8 mouse cellular contexts compared by ENCODE assay signal in the genomic region with DNA sequence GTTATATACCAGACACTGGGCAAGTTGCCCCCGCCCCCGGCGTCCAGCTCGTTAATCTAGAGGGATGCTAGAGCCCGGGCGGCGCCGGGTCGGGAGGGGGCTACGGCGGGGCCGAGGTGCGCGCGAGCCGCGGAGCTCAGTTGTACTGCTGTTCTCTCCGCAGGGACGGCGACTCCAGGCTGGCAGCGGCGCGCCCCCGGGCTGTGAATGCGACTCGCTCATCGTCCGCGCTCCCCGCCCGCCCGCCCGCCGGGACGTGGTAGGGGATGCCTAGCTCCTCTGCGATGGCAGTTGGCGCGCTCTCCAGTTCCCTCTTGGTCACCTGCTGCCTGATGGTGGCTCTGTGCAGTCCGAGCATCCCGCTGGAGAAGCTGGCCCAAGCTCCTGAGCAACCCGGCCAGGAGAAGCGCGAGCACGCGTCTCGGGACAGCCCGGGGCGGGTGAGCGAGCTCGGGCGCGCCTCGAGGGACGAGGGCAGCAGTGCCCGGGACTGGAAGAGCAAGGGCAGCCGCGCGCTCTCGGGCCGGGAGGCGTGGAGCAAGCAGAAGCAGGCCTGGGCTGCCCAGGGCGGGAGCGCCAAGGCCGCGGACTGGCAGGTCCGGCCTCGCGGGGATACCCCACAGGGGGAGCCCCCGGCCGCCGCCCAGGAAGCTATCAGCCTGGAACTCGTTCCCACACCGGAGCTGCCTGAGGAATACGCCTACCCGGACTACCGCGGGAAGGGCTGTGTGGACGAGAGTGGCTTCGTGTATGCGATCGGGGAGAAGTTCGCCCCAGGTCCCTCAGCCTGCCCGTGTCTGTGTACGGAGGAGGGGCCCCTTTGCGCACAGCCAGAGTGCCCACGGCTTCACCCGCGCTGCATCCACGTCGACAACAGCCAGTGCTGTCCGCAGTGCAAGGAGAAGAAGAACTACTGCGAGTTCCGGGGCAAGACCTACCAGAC. TPM values are rescaled to one million over a fixed set of nuclear protein-coding genes. Genes with fewer than 3 reads are reported as not detected.
A peak's percentile ranks its signal among the peaks of the same experiment; 100 is the strongest.
DNase-seq lines count a peak whose midpoint lies in the region; ATAC-seq and TF ChIP-seq lines count a peak whose summit lies in the region.

No protein-coding gene starts in this region.

- DNase-seq in gastrocnemius, postnatal 10 days: peak; percentile 25
- DNase-seq in gastrocnemius, postnatal 36 days: no peak
- peak; percentile 69 for DNase-seq in midbrain, embryonic 10.5 days (ENCODE audit: low spot score)
- DNase-seq in kidney, postnatal 36 days: no peak

- peaks cover 13% of the 10 kb centered on the region for H3K9me3 ChIP-seq in E14TG2a.4 (ENCODE audit: low read length)
- no peaks in the 10 kb centered on the region for H3K9me3 ChIP-seq in embryonic facial prominence, embryonic 12.5 days
- no peaks in the 10 kb centered on the region for H3K9me3 ChIP-seq in hindbrain, embryonic 16.5 days (ENCODE audit: control insufficient read depth, low read length)
- H3K9me3 ChIP-seq in midbrain, embryonic 10.5 days (replicated peaks): peaks cover 4% of the 10 kb centered on the region
- no peaks in the 10 kb centered on the region for H3K9me3 ChIP-seq in stomach, embryonic 16.5 days (replicated peaks; ENCODE audit: control insufficient read depth, low read length)

- H3K9ac ChIP-seq in embryonic facial prominence, embryonic 12.5 days: peak overlapping the region; percentile 56
- peak overlapping the region; percentile 76 for H3K9ac ChIP-seq in hindbrain, embryonic 16.5 days (ENCODE audit: low read depth, low read length)
- H3K9ac ChIP-seq in stomach, embryonic 16.5 days (ENCODE audit: low read length): peak overlapping the region; percentile 63

- H3K27ac ChIP-seq in embryonic facial prominence, embryonic 12.5 days: no peak overlapping the region
- H3K27ac ChIP-seq in hindbrain, embryonic 16.5 days (ENCODE audit: low read depth, low read length): peak overlapping the region; percentile 60
- H3K27ac ChIP-seq in midbrain, embryonic 10.5 days (replicated peaks): peak overlapping the region; percentile 63
- no peak overlapping the region for H3K27ac ChIP-seq in stomach, embryonic 16.5 days (ENCODE audit: low read length)

- H3K4me1 ChIP-seq in E14TG2a.4 (replicated peaks; ENCODE audit: low read depth, low read length): peaks cover 25% of the 10 kb centered on the region
- H3K4me1 ChIP-seq in embryonic facial prominence, embryonic 12.5 days: peaks cover 26% of the 10 kb centered on the region
- H3K4me1 ChIP-seq in hindbrain, embryonic 16.5 days (ENCODE audit: control insufficient read depth, insufficient read depth, low read depth, low read length): peaks cover 18% of the 10 kb centered on the region
- peaks cover 33% of the 10 kb centered on the region for H3K4me1 ChIP-seq in midbrain, embryonic 10.5 days
- H3K4me1 ChIP-seq in stomach, embryonic 16.5 days (ENCODE audit: control insufficient read depth, insufficient read depth, low read length): peaks cover 8% of the 10 kb centered on the region

- ATAC-seq in embryonic facial prominence, embryonic 12.5 days (ENCODE audit: insufficient number of reproducible peaks, insufficient read depth, low FRiP score, low TSS enrichment): peak; percentile 66
- ATAC-seq in hindbrain, embryonic 16.5 days: peak; percentile 82
- ATAC-seq in stomach, embryonic 16.5 days (ENCODE audit: insufficient read depth, low FRiP score): peak; percentile 57

- no peak for TF ChIP-seq CTCF in E14TG2a.4 (conservative IDR thresholded peaks at IDR 0.05; ENCODE audit: low read length)

- peak overlapping the region; percentile 80 for H3K4me3 ChIP-seq in E14TG2a.4 (replicated peaks; ENCODE audit: low read length)
- H3K4me3 ChIP-seq in embryonic facial prominence, embryonic 12.5 days: peak overlapping the region; percentile 53
- H3K4me3 ChIP-seq in hindbrain, embryonic 16.5 days (ENCODE audit: low read length): peak overlapping the region; percentile 65
- peak overlapping the region; percentile 70 for H3K4me3 ChIP-seq in midbrain, embryonic 10.5 days
- H3K4me3 ChIP-seq in stomach, embryonic 16.5 days (replicated peaks; ENCODE audit: low read length): peak overlapping the region; percentile 50

- H3K4me2 ChIP-seq in embryonic facial prominence, embryonic 12.5 days (replicated peaks): peak overlapping the region; percentile 98
- peak overlapping the region; percentile 95 for H3K4me2 ChIP-seq in hindbrain, embryonic 16.5 days (ENCODE audit: low read length)
- peak overlapping the region; percentile 77 for H3K4me2 ChIP-seq in stomach, embryonic 16.5 days (ENCODE audit: low read depth, low read length)

- no peaks in the 10 kb centered on the region for H3K36me3 ChIP-seq in E14TG2a.4 (ENCODE audit: insufficient read depth, low read length)
- H3K36me3 ChIP-seq in embryonic facial prominence, embryonic 12.5 days: no peaks in the 10 kb centered on the region
- H3K36me3 ChIP-seq in hindbrain, embryonic 16.5 days (ENCODE audit: control insufficient read depth, insufficient read depth, low read length): no peaks in the 10 kb centered on the region
- no peaks in the 10 kb centered on the region for H3K36me3 ChIP-seq in midbrain, embryonic 10.5 days
- no peaks in the 10 kb centered on the region for H3K36me3 ChIP-seq in stomach, embryonic 16.5 days (ENCODE audit: control insufficient read depth, insufficient read depth, low read length)

- intact Hi-C loops in gastrocnemius, postnatal 36 days (cut with DNase I): no loop called here

- peaks cover 69% of the 10 kb centered on the region for H3K27me3 ChIP-seq in E14TG2a.4 (ENCODE audit: insufficient read depth, low read length)
- peaks cover 51% of the 10 kb centered on the region for H3K27me3 ChIP-seq in embryonic facial prominence, embryonic 12.5 days
- H3K27me3 ChIP-seq in hindbrain, embryonic 16.5 days (replicated peaks; ENCODE audit: control insufficient read depth, insufficient read depth, low read length): peaks cover 8% of the 10 kb centered on the region
- H3K27me3 ChIP-seq in midbrain, embryonic 10.5 days (ENCODE audit: low read depth, poor library complexity, severe bottlenecking): peaks cover 81% of the 10 kb centered on the region
- peaks cover 53% of the 10 kb centered on the region for H3K27me3 ChIP-seq in stomach, embryonic 16.5 days (ENCODE audit: control insufficient read depth, insufficient read depth, low read length)

- WGBS in embryonic facial prominence, embryonic 12.5 days: under 1% methylated on average over 85 of the region's 93 CpGs
- WGBS in hindbrain, embryonic 16.5 days: under 1% methylated on average over 89 of the region's 93 CpGs
- under 1% methylated on average over 93 of the region's 93 CpGs for WGBS in midbrain, embryonic 10.5 days
- under 1% methylated on average over 92 of the region's 93 CpGs for WGBS in stomach, embryonic 16.5 days

RNA-seq across cellular contexts. Expression of gene Vwc2, which starts 1.9 kb away (rescaled TPM):
- total RNA-seq in gastrocnemius, postnatal 10 days (2021): 1 to 10 TPM; 1.5 to 2.3 TPM
- total RNA-seq in gastrocnemius, postnatal 36 days (2021): under 1 TPM in 1 of 2 experiments, not detected in 1; 0.31 TPM
- 3.2 and 3.9 TPM in 2 replicates for polyA plus RNA-seq in embryonic facial prominence, embryonic 12.5 days (2016; fragmentation: Nextera tagmentation; extraction: Ambion mirVana)
- polyA plus RNA-seq in hindbrain, embryonic 16.5 days (2015; fragmentation: Nextera tagmentation; extraction: Ambion mirVana): 9.3 and 12.1 TPM in 2 replicates
- polyA plus RNA-seq in midbrain, embryonic 10.5 days (2016; fragmentation: Nextera tagmentation; extraction: Ambion mirVana): 0.42 and 0.55 TPM in 2 replicates
- polyA plus RNA-seq in stomach, embryonic 16.5 days (2015; fragmentation: Nextera tagmentation; extraction: Ambion mirVana): 0.76 and 1.1 TPM in 2 replicates

Comparison
In these comparisons a context has a peak if more than half of its experiments do, and no peak if none do; other contexts are left out.
1. DNase-seq: peak in gastrocnemius, postnatal 10 days (single experiment) and midbrain, embryonic 10.5 days (single experiment); none in gastrocnemius, postnatal 36 days (0 of 2) and kidney, postnatal 36 days (0 of 2).
2. H3K27ac ChIP-seq: peak in hindbrain, embryonic 16.5 days (single experiment) and midbrain, embryonic 10.5 days (single experiment); none in embryonic facial prominence, embryonic 12.5 days (single experiment) and stomach, embryonic 16.5 days (single experiment).
3. Peak in every context shown above with its lines, with median percentiles within 50 percentile points of each other: H3K4me3 ChIP-seq, ATAC-seq, H3K4me2 ChIP-seq and H3K9ac ChIP-seq.